18 mouse cellular contexts compared by ENCODE assay signal in the genomic region with DNA sequence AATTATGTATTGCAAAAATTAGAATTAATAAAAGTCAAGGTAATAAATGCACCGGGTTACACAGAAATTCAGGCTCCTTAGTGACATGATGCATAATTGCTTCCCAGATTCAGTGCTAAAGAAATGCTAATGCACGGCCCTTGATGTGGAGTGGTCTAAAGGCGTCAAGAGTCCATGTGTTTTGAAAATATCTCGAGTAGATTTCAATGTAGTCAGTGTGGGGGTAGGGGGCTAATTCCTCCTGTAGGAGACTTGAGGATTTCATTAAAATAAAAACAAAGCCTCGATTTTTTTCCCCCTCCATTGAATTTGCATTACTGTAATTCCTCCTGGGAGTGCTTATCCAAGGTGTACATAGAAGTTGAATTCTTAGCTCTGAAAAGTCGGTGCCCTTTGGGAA. TPM values are rescaled to one million over a fixed set of nuclear protein-coding genes. Genes with fewer than 3 reads are reported as not detected.
DNase-seq lines count a peak whose midpoint lies in the region; ATAC-seq and TF ChIP-seq lines count a peak whose summit lies in the region.
"Had no signal": no experiment of that assay in that cellular context is flagged by ENCODE, and none has a peak within 500 bp of the region (broad histone marks: within the 10 kb centered on the region; RNA-seq: fewer than 3 reads in every experiment).

No protein-coding gene starts in this region.

- H3K27ac ChIP-seq in hindbrain, embryonic 13.5 days, result 0 out of 2 replicates have a peak overlapping the region, but pooled peaks have one; percentile 45
- H3K27ac ChIP-seq in hindbrain, embryonic 10.5 days, result no peak overlapping the region
- H3K27ac ChIP-seq in midbrain, embryonic 14.5 days (replicated peaks; ENCODE audit: low read depth, low read length), result no peak overlapping the region
- H3K27ac ChIP-seq in midbrain, postnatal 0 days (ENCODE audit: low read depth, low read length), result no peak overlapping the region
- H3K27ac ChIP-seq: embryonic facial prominence, embryonic 12.5 days; heart, embryonic 13.5 days; hindbrain, embryonic 12.5 days had no signal

- TF ChIP-seq CTCF in midbrain, postnatal 0 days (IDR thresholded peaks at IDR 0.05), result no peak

- no peak overlapping the region for H3K4me2 ChIP-seq in hindbrain, embryonic 13.5 days
- no peak overlapping the region for H3K4me2 ChIP-seq in midbrain, embryonic 14.5 days (ENCODE audit: low read length)
- no peak overlapping the region for H3K4me2 ChIP-seq in midbrain, postnatal 0 days (ENCODE audit: low read depth, low read length, poor library complexity, severe bottlenecking)
- H3K4me2 ChIP-seq: embryonic facial prominence, embryonic 12.5 days; heart, embryonic 13.5 days; hindbrain, embryonic 12.5 days had no signal

- no peak overlapping the region for H3K9ac ChIP-seq in hindbrain, embryonic 13.5 days
- no peak overlapping the region for H3K9ac ChIP-seq in midbrain, embryonic 14.5 days (replicated peaks; ENCODE audit: low read length)
- no peak overlapping the region for H3K9ac ChIP-seq in midbrain, postnatal 0 days (replicated peaks; ENCODE audit: low read length, poor library complexity, severe bottlenecking)
- H3K9ac ChIP-seq: embryonic facial prominence, embryonic 12.5 days; heart, embryonic 13.5 days; hindbrain, embryonic 12.5 days had no signal

- H3K9me3 ChIP-seq in hindbrain, embryonic 13.5 days, result no peaks in the 10 kb centered on the region
- no peaks in the 10 kb centered on the region for H3K9me3 ChIP-seq in hindbrain, embryonic 10.5 days
- no peaks in the 10 kb centered on the region for H3K9me3 ChIP-seq in midbrain, embryonic 14.5 days (ENCODE audit: control insufficient read depth, low read length)
- no peaks in the 10 kb centered on the region for H3K9me3 ChIP-seq in midbrain, postnatal 0 days (ENCODE audit: low read length)
- H3K9me3 ChIP-seq: embryonic facial prominence, embryonic 12.5 days; G1E; heart, embryonic 13.5 days; hindbrain, embryonic 12.5 days had no signal

- no peak for DNase-seq in hindbrain, embryonic 10.5 days (ENCODE audit: low spot score)
- peak; percentile 45 for DNase-seq in midbrain, embryonic 14.5 days
- DNase-seq in midbrain, postnatal 0 days (ENCODE audit: low spot score), result no peak
- peak; percentile 61 for DNase-seq in R1 (ENCODE audit: low read depth, low spot score)
- no peak for DNase-seq in thymus, postnatal 36 days
- DNase-seq in spleen, postnatal 14 days (ENCODE audit: low spot score in 2 of 2), result no peak
- DNase-seq: adrenal gland, postnatal 10 days; cerebellum, adult 11-12 months; cerebellum, adult 9-10 months; cerebellum, postnatal 25 days; gastrocnemius, postnatal 36 days; heart, postnatal 36 days had no signal

- ATAC-seq in hindbrain, embryonic 13.5 days (ENCODE audit: low FRiP score), result no peak
- ATAC-seq in midbrain, embryonic 14.5 days (ENCODE audit: low FRiP score, low TSS enrichment), result no peak
- ATAC-seq in midbrain, postnatal 0 days (ENCODE audit: low FRiP score), result no peak

- H3K4me3 ChIP-seq in hindbrain, embryonic 13.5 days, result no peak overlapping the region
- H3K4me3 ChIP-seq in hindbrain, embryonic 10.5 days, result no peak overlapping the region
- no peak overlapping the region for H3K4me3 ChIP-seq in midbrain, embryonic 14.5 days (replicated peaks; ENCODE audit: low read depth, low read length)
- H3K4me3 ChIP-seq in midbrain, postnatal 0 days (ENCODE audit: low read depth, low read length), result no peak overlapping the region
- H3K4me3 ChIP-seq: embryonic facial prominence, embryonic 12.5 days; heart, embryonic 13.5 days; hindbrain, embryonic 12.5 days had no signal

- no peaks in the 10 kb centered on the region for H3K27me3 ChIP-seq in hindbrain, embryonic 13.5 days
- no peaks in the 10 kb centered on the region for H3K27me3 ChIP-seq in hindbrain, embryonic 10.5 days (ENCODE audit: insufficient read depth, poor library complexity, severe bottlenecking)
- no peaks in the 10 kb centered on the region for H3K27me3 ChIP-seq in midbrain, embryonic 14.5 days (ENCODE audit: control insufficient read depth, insufficient read depth, low read length)
- no peaks in the 10 kb centered on the region for H3K27me3 ChIP-seq in midbrain, postnatal 0 days (ENCODE audit: insufficient read depth, low read length)
- H3K27me3 ChIP-seq: CH12.LX; embryonic facial prominence, embryonic 12.5 days; heart, embryonic 13.5 days; hindbrain, embryonic 12.5 days had no signal

- H3K36me3 ChIP-seq in hindbrain, embryonic 13.5 days, result peaks cover 30% of the 10 kb centered on the region
- H3K36me3 ChIP-seq in hindbrain, embryonic 10.5 days, result peaks cover 41% of the 10 kb centered on the region
- H3K36me3 ChIP-seq in midbrain, embryonic 14.5 days (ENCODE audit: control insufficient read depth, insufficient read depth, low read length), result peaks cover 11% of the 10 kb centered on the region; the same call in 1 of the 2 replicates
- H3K36me3 ChIP-seq in midbrain, postnatal 0 days (ENCODE audit: insufficient read depth, low read length), result peaks cover 9% of the 10 kb centered on the region
- H3K36me3 ChIP-seq: embryonic facial prominence, embryonic 12.5 days had no signal

- WGBS in hindbrain, embryonic 13.5 days, result 51% methylated on average over 6 of the region's 6 CpGs
- WGBS in hindbrain, embryonic 10.5 days, result 73% methylated on average over 6 of the region's 6 CpGs
- 34% methylated on average over 6 of the region's 6 CpGs for whole genome bisulfite sequencing in midbrain, embryonic 14.5 days
- WGBS in midbrain, postnatal 0 days, result 38% methylated on average over 6 of the region's 6 CpGs

- peaks cover 15% of the 10 kb centered on the region for H3K4me1 ChIP-seq in hindbrain, embryonic 13.5 days (replicated peaks)
- peaks cover 10% of the 10 kb centered on the region; the same call in 1 of the 2 replicates for H3K4me1 ChIP-seq in hindbrain, embryonic 10.5 days (replicated peaks)
- peaks cover 8% of the 10 kb centered on the region for H3K4me1 ChIP-seq in midbrain, embryonic 14.5 days (ENCODE audit: control insufficient read depth, insufficient read depth, low read length)
- H3K4me1 ChIP-seq in midbrain, postnatal 0 days (ENCODE audit: insufficient read depth, low read length), result no peaks in the 10 kb centered on the region

RNA-seq across cellular contexts. Expression of a gene that starts 52.0 kb away (rescaled TPM):
- polyA plus RNA-seq in hindbrain, embryonic 13.5 days (2015; fragmentation: Nextera tagmentation; extraction: Ambion mirVana), result 50.1 and 57.9 TPM in 2 replicates
- 23.5 and 29.8 TPM in 2 replicates for polyA plus RNA-seq in hindbrain, embryonic 10.5 days (2016; fragmentation: Nextera tagmentation; extraction: Ambion mirVana)
- polyA plus RNA-seq in midbrain, embryonic 14.5 days (2014; fragmentation: Nextera tagmentation; extraction: Ambion mirVana), result 34.3 and 41.1 TPM in 2 replicates
- total RNA-seq in midbrain, postnatal 0 days (2014; rRNA removed), result 51.6 and 52.4 TPM in 2 replicates
- 29.9 and 30.9 TPM in 2 replicates for polyA plus RNA-seq in midbrain, postnatal 0 days (2015; fragmentation: Nextera tagmentation; extraction: Ambion mirVana)

Comparison
In these comparisons a context has a peak if more than half of its experiments do, and no peak if none do; other contexts are left out.
1. DNase-seq: peak in midbrain, embryonic 14.5 days (single experiment) and R1 (single experiment); none in hindbrain, embryonic 10.5 days (single experiment), midbrain, postnatal 0 days (single experiment), thymus, postnatal 36 days (0 of 2) and spleen, postnatal 14 days (0 of 2).